Comparison of ENCODE assay signal across 9 mouse cellular contexts in genomic region chr10:81427327-81427726, GRCm38 (mm10). TPM values are rescaled to one million over a fixed set of nuclear protein-coding genes. Genes with fewer than 3 reads are reported as not detected.
DNase-seq lines count a peak whose midpoint lies in the region; ATAC-seq lines count a peak whose summit lies in the region.
"Had no signal": no experiment of that assay in that cellular context is flagged by ENCODE, and none has a peak within 500 bp of the region (broad histone marks: within the 10 kb centered on the region; RNA-seq: fewer than 3 reads in every experiment).

No protein-coding gene starts in this region.

- no peak for ATAC-seq in intestine, embryonic 14.5 days (replicated peaks; ENCODE audit: low FRiP score, low TSS enrichment, low read depth)
- ATAC-seq in neural tube, embryonic 13.5 days (ENCODE audit: low read depth), result no peak

- no peaks in the 10 kb centered on the region for H3K36me3 ChIP-seq in heart, embryonic 10.5 days
- no peaks in the 10 kb centered on the region for H3K36me3 ChIP-seq in intestine, embryonic 14.5 days (ENCODE audit: control insufficient read depth, insufficient read depth, low read length)
- H3K36me3 ChIP-seq in neural tube, embryonic 13.5 days, result no peaks in the 10 kb centered on the region
- H3K36me3 ChIP-seq: G1E had no signal

- peak overlapping the region; percentile 65 for H3K4me3 ChIP-seq in heart, embryonic 10.5 days
- peak overlapping the region; percentile 58 for H3K4me3 ChIP-seq in intestine, embryonic 14.5 days (ENCODE audit: low read depth, low read length)
- peak overlapping the region; percentile 45 for H3K4me3 ChIP-seq in neural tube, embryonic 13.5 days

- no peaks in the 10 kb centered on the region for H3K9me3 ChIP-seq in heart, embryonic 10.5 days
- no peaks in the 10 kb centered on the region for H3K9me3 ChIP-seq in intestine, embryonic 14.5 days (ENCODE audit: control insufficient read depth, low read length)
- no peaks in the 10 kb centered on the region for H3K9me3 ChIP-seq in neural tube, embryonic 13.5 days
- H3K9me3 ChIP-seq: G1E had no signal

- H3K27ac ChIP-seq in heart, embryonic 10.5 days, result peak overlapping the region; percentile 81
- no peak overlapping the region for H3K27ac ChIP-seq in intestine, embryonic 14.5 days (ENCODE audit: low read depth)
- H3K27ac ChIP-seq in neural tube, embryonic 13.5 days (replicated peaks), result no peak overlapping the region

- peak overlapping the region; percentile 75 for H3K4me2 ChIP-seq in intestine, embryonic 14.5 days (ENCODE audit: low read length)
- peak overlapping the region; percentile 62 for H3K4me2 ChIP-seq in neural tube, embryonic 13.5 days

- peaks cover 83% of the 10 kb centered on the region for H3K27me3 ChIP-seq in heart, embryonic 10.5 days (ENCODE audit: insufficient read depth, poor library complexity, severe bottlenecking)
- H3K27me3 ChIP-seq in intestine, embryonic 14.5 days (replicated peaks; ENCODE audit: control insufficient read depth, insufficient read depth, low read length), result peaks cover 3% of the 10 kb centered on the region; the same call in 1 of the 2 replicates
- H3K27me3 ChIP-seq in neural tube, embryonic 13.5 days, result peaks cover 37% of the 10 kb centered on the region

- 24% methylated on average over 3 of the region's 3 CpGs for WGBS in heart, embryonic 10.5 days
- 26% methylated on average over 3 of the region's 3 CpGs for WGBS in intestine, embryonic 14.5 days
- 32% methylated on average over 3 of the region's 3 CpGs for WGBS in neural tube, embryonic 13.5 days

- peaks cover 56% of the 10 kb centered on the region for H3K4me1 ChIP-seq in heart, embryonic 10.5 days
- peaks cover 23% of the 10 kb centered on the region for H3K4me1 ChIP-seq in intestine, embryonic 14.5 days (replicated peaks; ENCODE audit: control insufficient read depth, insufficient read depth, low read length)
- H3K4me1 ChIP-seq in neural tube, embryonic 13.5 days (replicated peaks), result peaks cover 60% of the 10 kb centered on the region

- intact Hi-C loops in heart, postnatal 10 days (cut with DNase I), result no loop called here

- peak; percentile 72 for DNase-seq in heart, embryonic 10.5 days (ENCODE audit: low spot score)
- no peak for DNase-seq in heart, postnatal 10 days
- peak; percentile 22 to 45 for DNase-seq in right cerebral cortex, postnatal 10 days (ENCODE audit: low spot score in 2 of 2)
- DNase-seq in right cerebral cortex, postnatal 14 days, result no peak
- no peak for DNase-seq in intestine, embryonic 14.5 days (ENCODE audit: low spot score)
- DNase-seq in embryo, embryonic 10 days (ENCODE audit: low spot score), result no peak
- no peak for DNase-seq in frontal cortex, adult 2 months (ENCODE audit: extremely low spot score in 1 of 2, low spot score in 1 of 2)

- H3K9ac ChIP-seq in intestine, embryonic 14.5 days (ENCODE audit: low read length), result peak overlapping the region; percentile 65; the same call in 1 of the 2 replicates
- peak overlapping the region; percentile 72 for H3K9ac ChIP-seq in neural tube, embryonic 13.5 days

RNA-seq across cellular contexts. Expression of gene Nfic, which starts 28.1 kb away (rescaled TPM):
- polyA plus RNA-seq in heart, embryonic 10.5 days (2016; fragmentation: Nextera tagmentation; extraction: Ambion mirVana), result 23.0 and 24.3 TPM in 2 replicates
- total RNA-seq in heart, postnatal 10 days (2021), result 100 to 1,000 TPM; 139 to 163 TPM
- polyA plus RNA-seq in intestine, embryonic 14.5 days (2014; fragmentation: Nextera tagmentation; extraction: Ambion mirVana), result 52.4 and 57.2 TPM in 2 replicates
- 27.1 and 27.9 TPM in 2 replicates for polyA plus RNA-seq in neural tube, embryonic 13.5 days (2015; fragmentation: Nextera tagmentation; extraction: Ambion mirVana)
- polyA plus RNA-seq in frontal cortex, adult 2 months (2012; rRNA removed), result 39.6 and 47.7 TPM in 2 replicates

RNA-seq across cellular contexts. Expression of gene Smim24, which starts 34.5 kb away (rescaled TPM):
- polyA plus RNA-seq in heart, embryonic 10.5 days (2016; fragmentation: Nextera tagmentation; extraction: Ambion mirVana), result 3.4 and 4.0 TPM in 2 replicates
- 1 to 10 TPM; 1.3 to 2.2 TPM for total RNA-seq in heart, postnatal 10 days (2021)
- polyA plus RNA-seq in intestine, embryonic 14.5 days (2014; fragmentation: Nextera tagmentation; extraction: Ambion mirVana), result 99.8 and 125 TPM in 2 replicates
- 1.8 and 3.1 TPM in 2 replicates for polyA plus RNA-seq in neural tube, embryonic 13.5 days (2015; fragmentation: Nextera tagmentation; extraction: Ambion mirVana)
- polyA plus RNA-seq in frontal cortex, adult 2 months (2012; rRNA removed), result 3.6 and 4.5 TPM in 2 replicates

RNA-seq across cellular contexts. Expression of gene Gm48552, which starts 38.5 kb away (rescaled TPM):
- polyA plus RNA-seq in heart, embryonic 10.5 days (2016; fragmentation: Nextera tagmentation; extraction: Ambion mirVana), result 1.1 and 1.7 TPM in 2 replicates
- under 1 TPM; 0.77 to 0.98 TPM for total RNA-seq in heart, postnatal 10 days (2021)
- polyA plus RNA-seq in intestine, embryonic 14.5 days (2014; fragmentation: Nextera tagmentation; extraction: Ambion mirVana), result 0.37 and 0.44 TPM in 2 replicates
- 1.3 and 2.5 TPM in 2 replicates for polyA plus RNA-seq in neural tube, embryonic 13.5 days (2015; fragmentation: Nextera tagmentation; extraction: Ambion mirVana)
- polyA plus RNA-seq in frontal cortex, adult 2 months (2012; rRNA removed), result 7.4 and 10.1 TPM in 2 replicates

RNA-seq across cellular contexts. Expression of gene Gm48551, which starts 43.1 kb away (rescaled TPM):
- polyA plus RNA-seq in heart, embryonic 10.5 days (2016; fragmentation: Nextera tagmentation; extraction: Ambion mirVana), result 2.2 and 3.1 TPM in 2 replicates
- total RNA-seq in heart, postnatal 10 days (2021), result under 1 TPM; 0.74 to 0.87 TPM
- polyA plus RNA-seq in intestine, embryonic 14.5 days (2014; fragmentation: Nextera tagmentation; extraction: Ambion mirVana), result 2.4 and 4.2 TPM in 2 replicates
- 5.2 and 8.2 TPM in 2 replicates for polyA plus RNA-seq in neural tube, embryonic 13.5 days (2015; fragmentation: Nextera tagmentation; extraction: Ambion mirVana)
- polyA plus RNA-seq in frontal cortex, adult 2 months (2012; rRNA removed), result 6.9 and 8.9 TPM in 2 replicates

RNA-seq across cellular contexts. Expression of gene Dohh, which starts 43.1 kb away (rescaled TPM):
- 100 and 105 TPM in 2 replicates for polyA plus RNA-seq in heart, embryonic 10.5 days (2016; fragmentation: Nextera tagmentation; extraction: Ambion mirVana)
- total RNA-seq in heart, postnatal 10 days (2021), result 10 to 100 TPM; 53.2 to 57.5 TPM
- 70.7 and 70.8 TPM in 2 replicates for polyA plus RNA-seq in intestine, embryonic 14.5 days (2014; fragmentation: Nextera tagmentation; extraction: Ambion mirVana)
- 72.2 and 75.2 TPM in 2 replicates for polyA plus RNA-seq in neural tube, embryonic 13.5 days (2015; fragmentation: Nextera tagmentation; extraction: Ambion mirVana)
- polyA plus RNA-seq in frontal cortex, adult 2 months (2012; rRNA removed), result 92.2 and 105 TPM in 2 replicates

Comparison
In these comparisons a context has a peak if more than half of its experiments do, and no peak if none do; other contexts are left out.
1. DNase-seq: peak in heart, embryonic 10.5 days (single experiment) and right cerebral cortex, postnatal 10 days (2 of 2); none in heart, postnatal 10 days (0 of 2), right cerebral cortex, postnatal 14 days (single experiment), intestine, embryonic 14.5 days (single experiment), embryo, embryonic 10 days (single experiment) and frontal cortex, adult 2 months (0 of 2).
2. RNA of gene Smim24, which starts 34.5 kb away (polyA plus RNA-seq): 99.8 to 125 TPM in intestine, embryonic 14.5 days; 3.6 to 4.5 TPM in frontal cortex, adult 2 months, 3.4 to 4.0 TPM in heart, embryonic 10.5 days and 1.8 to 3.1 TPM in neural tube, embryonic 13.5 days; every median in the first group is over 10 times any median in the second.
3. Peak in every context shown above with its lines, with median percentiles within 50 percentile points of each other: H3K4me3 ChIP-seq.